Mouse (Mus musculus) embryo, embryonic 9.5 days (tissue): ENCODE measurements around the gene Rag1.

Experiments used
- DNase-seq: peaks from one replicate; pipeline ENCODE4 v3.0.0-alpha.2; 2017; ENCODE audit errors: extremely low spot score

Rag1 gene

DNA sequence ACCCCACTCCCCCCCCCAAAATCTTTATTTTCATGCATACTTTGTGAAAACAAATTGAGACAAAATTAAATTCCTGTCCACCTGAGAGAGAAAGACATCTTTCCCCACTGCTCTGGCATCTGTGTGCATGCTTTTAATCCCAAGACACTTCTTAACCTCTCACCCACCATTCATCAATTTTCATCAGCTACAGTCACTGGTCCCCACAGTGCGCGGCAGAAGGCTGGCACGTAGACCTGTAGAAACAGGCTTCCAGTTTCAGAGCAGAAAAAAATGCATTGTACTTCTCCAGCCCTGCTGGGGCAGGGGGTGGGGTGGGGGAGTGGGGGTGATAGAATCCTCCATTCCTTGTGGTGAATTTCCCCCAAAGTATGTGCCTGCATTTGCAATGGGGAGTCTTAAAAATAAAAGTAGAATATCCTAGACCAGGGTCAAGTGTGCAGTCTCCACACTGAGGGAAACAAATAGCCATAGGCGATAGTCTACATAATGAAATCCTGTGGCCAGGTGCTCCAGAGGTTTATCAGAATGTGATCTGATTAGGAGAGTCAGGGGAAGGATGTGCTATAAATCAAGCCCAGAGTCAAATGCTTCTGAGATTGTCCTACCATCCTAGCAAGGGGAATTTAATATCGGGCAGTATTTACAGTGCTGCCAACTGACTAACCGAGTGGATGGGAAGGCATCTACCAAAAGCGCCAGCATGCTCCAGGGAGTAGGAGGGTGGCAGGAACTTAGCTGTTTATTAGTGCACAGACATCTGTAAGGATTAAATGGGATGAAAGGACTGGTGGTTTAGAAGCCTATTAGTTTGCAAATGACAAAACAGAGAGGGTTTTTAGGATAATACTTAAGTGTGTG lies 10.1 kb downstream of the Rag1 start:
- no peak for DNase-seq

DNA sequence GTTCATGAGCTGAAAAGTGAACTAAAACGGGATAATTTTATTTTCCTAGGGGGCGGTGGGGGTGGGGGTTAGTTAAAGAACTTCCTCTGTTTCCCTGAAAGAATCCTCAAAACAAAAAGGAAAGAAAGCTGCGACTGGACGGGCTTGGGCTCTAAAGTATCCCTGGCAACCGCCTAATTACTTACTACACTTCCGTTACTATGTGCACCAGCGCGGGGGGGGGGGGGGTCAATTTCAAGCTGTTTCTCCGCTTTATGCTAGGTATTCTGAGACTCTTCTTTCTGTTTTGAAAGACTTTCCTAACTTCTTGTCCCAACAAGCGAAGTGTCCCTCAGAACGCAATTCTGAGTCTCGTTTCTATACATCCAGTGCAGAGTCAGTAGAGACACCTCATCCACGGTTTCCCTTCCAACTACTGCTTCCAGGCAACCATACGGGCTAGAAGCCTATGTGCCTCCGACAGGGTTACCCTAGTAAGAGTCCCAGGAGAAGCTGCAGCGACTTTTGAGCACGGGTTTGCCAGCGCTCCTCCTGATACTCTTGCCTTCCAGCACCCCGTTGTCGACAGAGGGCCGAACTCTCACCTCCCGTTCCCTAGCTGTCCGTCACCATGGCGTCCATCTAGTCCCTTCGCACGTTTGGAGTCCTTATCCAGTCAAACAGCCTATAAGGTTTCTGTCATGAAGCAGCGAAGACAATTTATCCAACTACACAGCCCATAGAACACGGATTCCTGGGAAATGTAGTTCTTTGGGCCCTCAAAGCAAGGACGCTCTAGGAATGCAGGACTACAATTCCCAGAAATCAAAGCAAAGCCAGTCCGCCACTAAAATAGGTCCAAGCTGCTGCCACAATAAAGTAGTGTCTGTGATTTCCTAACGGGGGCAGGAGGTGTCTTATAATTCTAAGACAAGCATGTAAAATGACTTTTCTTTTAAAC lies 20.7 kb downstream of the Rag1 start:
- peak; percentile 90 for DNase-seq

DNA sequence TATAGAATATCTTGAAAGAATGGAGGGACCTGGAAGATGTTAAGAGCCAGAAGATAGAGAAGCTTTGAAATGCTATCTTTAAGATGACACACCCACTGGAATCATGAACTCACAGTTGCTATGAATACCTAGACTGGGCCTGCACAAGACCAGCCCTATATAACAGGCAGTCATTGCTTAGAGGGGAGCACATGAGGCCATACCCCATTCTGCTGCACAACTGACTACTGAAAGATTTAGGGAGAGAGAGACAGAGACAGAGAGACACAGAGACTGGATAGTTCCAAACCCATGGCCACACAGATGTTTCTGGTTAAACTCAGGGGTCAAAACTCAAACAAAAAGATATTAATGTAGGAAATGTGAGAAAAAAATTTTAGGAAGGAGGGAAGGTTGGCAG lies 22.1 kb downstream of the Rag1 start:
- no peak for DNase-seq

DNA sequence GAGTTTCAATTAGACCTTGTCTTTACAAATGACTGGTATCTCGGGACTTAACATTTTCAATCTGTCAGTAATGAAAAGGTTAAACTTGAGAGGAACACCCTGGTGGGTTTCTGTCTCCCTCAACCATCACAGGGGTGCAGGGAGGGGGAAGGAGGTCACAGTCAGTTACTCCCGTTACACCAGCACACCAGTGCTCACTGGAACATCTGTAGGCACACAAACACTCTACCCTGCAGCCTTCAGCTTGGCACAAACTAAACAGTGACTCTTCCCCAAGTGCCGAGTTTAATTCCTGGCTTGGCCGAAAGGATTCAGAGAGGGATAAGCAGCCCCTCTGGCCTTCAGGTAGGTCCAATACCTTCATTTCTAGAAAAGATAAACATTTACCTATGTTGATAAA lies 24.8 kb downstream of the Rag1 start, which contains the start of gene Rag2:
Gene Rag2, plus strand, starts transcription at position 193 of the 400 bp plus-strand sequence.
- no peak for DNase-seq

DNA sequence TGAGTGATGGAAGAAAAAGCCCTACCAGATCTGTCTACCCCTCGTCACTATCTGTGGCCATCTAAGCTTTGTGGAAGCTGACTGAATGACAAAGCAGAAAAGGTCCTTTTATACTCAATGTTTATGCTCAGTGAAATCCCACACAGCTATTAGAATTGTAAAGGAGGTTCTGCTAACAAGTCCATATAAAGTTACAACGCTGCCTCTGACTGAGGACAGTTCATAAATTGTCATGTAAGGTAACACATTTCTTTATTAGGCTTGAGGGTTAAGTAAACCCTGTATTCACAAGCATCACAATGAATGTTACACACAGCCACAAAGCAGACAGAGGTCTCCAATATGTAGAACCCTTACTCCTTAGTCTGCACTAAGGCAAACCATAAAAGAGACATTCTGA lies 25.3 kb downstream of the Rag1 start:
- no peak for DNase-seq

DNA sequence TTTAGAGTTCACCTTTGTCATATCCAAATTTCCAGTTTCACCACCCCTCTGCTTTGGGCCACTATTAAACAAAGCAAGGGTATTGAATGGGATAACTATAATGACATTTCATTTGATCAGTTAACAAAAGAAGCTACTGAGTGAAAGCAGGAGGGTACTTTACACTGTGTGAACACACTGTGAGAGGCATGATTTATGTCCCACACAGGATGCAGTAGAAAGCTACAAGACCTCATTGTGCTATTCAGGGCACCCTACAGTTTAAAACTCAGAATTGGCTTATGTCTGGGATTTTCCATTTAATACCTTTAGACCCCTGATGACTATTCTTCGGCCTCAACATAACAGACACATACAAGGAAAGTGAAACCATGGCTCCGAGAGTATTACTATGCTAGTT lies 26.3 kb downstream of the Rag1 start:
- DNase-seq, result no peak

DNA sequence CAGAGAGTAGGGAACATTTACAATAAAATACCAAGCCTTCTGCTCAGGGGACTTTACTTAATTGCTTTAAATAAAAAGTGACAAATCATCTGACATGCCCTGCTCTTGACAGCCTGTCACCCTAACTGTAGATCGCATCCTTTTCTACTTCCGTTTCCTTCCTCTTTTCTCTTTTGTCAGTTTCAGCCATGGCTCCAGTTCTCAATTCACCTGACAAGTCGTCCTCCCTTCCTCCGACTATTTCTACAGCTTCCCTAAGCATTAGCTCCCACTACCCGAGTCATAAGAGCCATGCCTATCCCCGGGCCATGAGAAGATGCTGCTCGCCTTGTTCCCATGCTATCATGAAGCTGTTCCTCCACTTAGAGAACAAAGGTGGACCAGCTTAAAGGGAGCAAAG lies 27.7 kb downstream of the Rag1 start:
- no peak for DNase-seq

DNA sequence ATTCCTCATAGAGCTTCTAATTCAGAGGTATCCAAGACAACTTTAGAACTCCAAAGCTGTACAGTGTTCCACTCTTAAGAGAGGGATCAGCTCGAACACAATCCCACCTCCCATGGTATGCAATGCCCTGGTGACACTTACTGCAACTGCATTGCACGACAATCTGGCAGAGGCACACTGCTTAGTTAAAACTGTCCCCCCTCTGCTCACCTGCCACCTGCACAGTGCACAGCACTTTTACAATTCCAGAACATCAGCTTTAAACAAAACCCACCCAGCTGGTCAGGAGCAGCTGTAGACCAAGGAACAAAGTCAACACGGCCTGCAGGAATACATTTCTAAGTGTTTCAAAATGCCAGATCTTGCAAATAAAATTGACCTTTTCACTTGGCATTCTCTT lies 28.4 kb downstream of the Rag1 start:
- no peak for DNase-seq

DNA sequence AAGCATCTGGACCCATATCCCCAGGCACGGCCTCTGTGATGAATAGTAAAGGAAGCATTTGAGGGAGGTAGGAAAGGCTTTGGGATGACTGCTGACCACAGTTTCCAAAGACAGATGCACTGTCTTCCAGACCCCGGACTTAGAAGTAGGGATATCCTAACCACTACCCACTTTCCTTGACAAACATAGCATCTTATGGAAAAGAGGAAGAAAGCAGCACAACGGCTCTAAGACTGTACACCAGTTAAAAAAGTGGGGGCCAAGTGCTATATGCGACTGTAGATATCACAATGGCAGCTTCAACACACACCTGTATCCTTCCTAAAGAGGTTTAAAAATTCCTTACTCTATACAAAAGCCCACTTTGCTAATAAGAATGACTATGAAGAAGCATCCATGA lies 30.9 kb downstream of the Rag1 start:
- no peak for DNase-seq

DNA sequence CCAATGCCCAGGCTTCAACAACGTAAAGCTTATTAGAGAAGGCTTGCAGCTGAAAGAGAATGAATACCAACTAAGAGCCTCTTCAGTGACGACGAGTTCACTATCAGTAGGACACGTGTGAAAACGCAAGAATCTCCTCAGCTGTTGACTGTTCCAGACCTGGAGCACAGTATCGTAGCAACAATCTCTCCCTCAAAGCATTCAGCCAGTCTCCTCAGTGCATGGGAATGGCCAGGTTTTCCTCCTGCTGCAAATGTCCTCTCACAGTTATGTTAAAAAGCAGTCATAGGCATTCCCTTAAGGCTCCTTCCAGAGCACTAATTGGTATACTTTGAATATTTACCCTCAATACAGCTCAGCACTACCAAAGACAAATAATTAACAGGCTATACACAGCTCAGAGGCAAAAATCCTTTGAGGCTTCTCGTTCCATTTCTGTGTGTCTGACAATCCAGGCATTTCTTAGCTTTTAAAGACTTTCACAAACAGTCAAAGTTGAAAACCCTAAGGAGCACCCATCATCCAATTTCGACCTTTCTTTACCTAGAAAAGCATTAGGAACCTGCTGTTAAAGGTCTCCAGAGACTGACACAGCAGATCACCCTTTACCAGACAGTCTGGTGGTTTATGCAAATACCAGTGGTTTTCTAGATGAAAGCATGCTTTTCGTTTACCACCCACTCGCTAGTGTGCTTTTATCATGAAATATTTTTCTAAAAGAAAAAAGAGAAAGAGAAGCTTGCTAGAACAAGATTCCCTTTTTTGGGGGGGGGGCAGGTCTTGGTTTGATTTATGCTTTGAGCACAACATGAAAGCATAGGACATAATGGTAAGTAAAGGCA lies 33.6 kb downstream of the Rag1 start:
- no peak for DNase-seq

DNA sequence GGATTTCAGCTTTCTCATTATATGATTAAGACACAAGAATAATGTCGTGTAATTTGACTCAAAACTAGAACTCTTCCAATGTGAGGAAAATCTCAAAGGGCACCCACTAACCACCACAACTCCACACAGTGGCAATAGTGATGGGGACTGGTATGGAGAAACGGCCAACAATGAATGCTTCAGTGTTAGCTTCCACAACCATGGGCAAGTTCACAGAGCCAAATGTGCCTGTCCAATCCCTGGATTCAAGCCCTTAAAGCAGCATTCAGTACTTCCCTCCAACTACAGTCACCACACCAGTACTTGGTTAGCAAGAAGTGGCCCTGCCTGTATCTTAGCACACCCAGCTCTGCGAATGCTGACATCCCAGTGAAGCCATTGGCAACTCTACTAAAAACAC lies 38.4 kb downstream of the Rag1 start:
- no peak for DNase-seq

DNA sequence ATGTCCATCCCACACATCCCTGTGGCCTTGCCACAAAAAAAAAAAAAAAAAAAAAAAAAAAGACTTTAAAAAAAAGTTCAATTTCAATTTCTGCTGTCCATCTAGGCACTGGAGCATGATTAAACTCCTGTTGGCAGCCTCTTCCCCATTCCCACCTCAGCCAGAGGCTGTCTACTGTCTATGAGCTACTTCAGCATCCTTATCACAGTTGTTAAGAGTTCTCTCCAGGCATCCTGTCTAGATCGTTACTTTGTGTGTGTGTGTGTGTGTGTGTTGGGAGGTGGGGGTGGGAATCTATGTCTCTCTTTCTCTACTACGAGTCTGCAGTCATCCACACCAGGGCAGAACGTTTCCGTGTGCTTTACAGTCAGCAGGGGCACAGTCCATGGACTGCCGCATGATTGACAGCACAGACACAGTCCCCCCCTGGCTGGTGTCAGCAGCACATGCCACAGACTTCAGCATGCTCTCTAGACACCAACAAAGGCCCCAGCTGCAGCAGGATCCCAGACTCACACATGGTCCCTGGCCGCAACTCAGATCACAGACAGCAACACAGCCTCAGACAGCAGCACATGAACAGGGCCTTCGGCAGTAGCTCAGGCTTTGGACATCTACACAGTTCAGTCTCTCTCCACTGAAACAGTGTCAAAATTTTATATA lies 40.9 kb downstream of the Rag1 start:
- DNase-seq, result no peak

DNA sequence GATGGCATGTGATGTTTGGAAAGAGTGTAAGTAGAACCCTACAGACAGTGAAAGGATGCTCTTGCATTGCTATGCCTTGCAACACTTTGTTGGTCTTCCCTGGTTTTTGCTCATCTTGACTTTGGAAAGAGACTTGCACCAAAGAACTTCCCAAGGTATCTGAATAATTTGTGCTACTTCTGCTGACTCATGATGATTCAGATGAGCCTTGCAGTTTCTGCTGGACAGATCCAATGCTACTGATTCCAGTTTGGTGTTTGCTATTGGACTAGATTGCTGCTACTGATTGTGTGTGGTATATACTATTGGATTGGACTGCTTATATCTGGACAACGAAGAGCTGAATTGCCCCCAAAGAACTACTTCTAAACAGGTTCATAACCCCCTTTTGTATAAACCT lies 46.2 kb downstream of the Rag1 start:
- DNase-seq, result no peak

DNA sequence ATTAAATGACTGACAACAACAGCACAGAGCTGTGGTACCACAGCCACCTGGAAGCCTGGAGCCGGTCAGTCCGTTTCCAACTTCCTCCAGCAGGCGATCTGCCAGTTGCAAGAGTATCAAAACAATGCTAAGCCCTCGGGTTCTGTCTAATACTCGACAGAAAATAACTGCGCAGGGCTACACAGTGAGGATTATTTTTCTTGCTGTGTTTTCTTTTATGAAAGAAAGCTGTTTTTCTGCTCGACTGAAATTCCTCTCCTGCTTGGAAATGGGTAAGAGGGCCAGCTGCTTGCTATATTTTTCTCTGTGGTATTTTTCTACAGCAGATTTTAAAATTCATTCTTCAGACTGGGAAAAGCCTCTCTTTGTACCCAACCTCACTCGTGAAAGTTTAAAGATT lies 48.6 kb downstream of the Rag1 start:
- no peak for DNase-seq

DNA sequence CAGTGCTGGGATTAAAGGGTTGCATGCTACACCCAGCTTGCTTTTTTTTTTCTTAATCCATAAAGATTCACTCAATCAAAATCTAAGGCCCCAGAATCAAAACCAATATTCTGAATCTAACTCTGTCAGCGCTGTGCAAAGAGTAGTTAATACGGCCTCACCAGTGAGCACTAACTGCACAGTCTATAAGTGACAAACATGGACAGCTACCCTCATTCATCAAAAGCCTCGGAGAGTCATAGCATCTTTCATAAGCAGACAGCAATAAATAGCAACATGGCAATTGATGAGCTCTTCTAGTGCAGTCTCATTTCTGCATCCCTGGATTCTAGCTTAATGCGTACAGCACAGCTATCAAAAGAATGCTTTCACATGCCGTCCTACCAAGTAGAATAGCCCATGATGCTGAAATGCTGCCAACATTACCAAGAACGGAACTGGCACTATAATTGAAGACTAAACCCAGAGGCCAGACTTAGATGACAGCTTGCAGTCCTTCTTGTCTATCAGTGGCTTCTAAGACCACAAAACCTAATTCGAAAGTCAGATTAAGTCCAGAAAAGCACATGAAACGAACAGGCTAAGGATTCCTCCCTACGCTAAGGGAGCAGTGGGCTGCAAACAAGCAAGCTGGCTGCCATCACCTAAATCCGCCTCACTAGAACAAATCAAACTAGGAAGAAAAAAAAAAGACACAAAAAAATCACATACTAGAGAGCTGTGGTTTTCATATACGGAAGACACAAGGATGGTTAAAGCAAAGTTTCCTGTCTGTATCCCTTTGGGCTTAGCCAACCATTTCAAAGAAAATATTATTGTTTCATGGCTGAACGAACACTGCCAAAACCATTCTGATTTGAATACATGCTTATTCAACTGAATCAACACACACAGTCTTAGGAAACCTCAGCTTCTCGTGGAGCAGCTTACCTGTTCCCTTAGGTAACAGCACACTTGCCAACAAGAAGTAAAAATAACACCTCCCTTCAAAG lies 50.8 kb downstream of the Rag1 start:
- no peak for DNase-seq

DNA sequence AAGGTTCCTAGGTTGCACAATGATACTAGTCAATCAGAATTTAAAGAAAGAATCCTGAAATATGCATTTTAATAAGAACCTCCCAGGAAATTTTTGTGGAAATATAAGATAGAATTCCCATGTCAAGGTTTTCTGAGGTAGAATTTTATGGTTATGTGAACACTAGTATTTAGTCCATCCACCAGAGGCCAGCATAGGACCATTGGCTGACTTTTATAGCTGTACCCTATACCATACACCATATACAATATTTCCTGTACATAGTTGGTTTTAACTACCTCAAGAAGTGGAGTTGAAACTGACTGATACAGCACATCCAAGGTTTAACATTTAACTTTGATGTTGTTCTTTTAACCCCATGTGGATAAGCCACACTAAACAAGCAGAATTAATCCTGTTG lies 52.1 kb downstream of the Rag1 start:
- no peak for DNase-seq

DNA sequence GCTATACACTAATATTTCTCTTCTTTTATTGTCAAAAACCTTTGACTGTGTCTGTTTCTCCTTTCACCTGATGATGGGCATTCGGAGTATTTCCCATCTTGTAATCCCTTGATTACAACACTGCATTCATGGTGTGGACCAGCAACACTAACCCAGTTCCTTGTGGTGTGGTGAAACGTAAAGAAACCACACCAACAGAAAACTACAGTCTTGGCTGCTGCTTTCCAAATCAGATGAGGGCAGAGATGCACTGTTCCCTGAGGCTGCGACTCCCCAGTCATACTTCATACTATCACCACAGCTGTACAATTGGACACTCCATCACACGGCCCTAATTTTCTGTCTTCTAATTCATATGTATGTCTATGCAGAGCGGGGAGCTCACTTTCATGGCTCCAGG lies 54.6 kb downstream of the Rag1 start:
- no peak for DNase-seq

DNA sequence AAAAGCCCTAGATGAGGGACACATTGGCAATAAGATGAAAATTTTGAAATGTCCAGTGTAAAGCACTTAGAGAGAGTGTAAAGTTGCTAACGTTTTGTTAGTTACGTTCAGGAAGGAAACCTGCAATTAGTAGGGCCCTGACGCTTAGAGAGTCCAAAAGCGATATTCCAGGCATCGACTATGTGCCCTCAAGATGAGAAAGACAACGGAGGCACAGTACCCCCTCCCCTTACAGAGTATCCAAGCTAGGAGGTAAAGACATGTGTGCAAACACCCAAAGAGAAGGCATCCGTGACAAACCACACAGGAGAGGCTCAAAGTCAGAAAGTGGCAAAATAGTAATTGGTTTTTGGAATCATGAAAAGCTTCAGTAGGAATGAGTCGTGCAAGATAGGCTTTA lies 56.4 kb downstream of the Rag1 start:
- no peak for DNase-seq

DNA sequence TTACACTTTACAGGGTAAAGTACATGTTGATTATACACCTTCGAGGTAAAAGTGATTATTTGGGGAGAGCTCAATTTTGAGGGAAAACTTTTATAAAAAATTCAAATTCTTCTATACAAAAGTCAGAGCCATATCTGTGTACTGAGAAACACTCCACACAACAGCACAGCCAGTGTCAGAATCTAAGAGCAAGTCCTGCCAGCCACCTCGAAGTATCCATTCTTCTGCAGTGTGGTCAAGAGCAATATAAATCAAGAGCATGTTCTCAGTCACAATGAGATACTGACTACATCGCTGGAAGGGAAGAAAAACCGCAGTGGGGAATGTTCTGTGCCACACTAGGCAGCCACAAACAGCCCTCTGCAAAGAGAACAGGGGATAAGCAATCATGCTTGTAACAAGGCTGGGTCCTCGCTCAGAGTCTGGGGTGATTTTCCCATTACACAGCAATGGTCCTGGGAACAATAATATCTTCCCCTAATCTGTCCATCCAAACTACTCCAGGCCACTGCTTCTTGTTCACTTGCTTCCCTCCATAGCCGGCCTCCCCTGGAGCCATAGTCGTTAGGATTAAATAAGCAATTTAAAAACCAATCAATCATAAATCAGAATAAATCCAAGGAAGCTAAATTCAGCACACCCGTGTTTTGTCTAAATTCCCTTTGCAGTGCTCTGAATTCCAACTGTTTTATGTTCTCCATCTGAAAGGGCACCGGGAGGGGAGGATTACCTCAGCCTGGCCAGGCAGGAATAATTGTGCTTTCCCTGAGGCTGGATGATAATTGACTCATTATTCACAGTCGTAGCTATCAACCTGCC lies 57.1 kb downstream of the Rag1 start:
- peak; percentile 37 for DNase-seq
